Mouse (Mus musculus) limb, embryonic 10.5 days (tissue): ENCODE measurements at regions not wholly inside any gene's neighbourhood (a gene's known extent, or its start where the extent isn't known, plus 50 kb on each side); places are given as distances from the start of the nearest gene placed in this dataset.

ENCODE experiments used
- DNase-seq: peaks from one replicate; pipeline ENCODE4 v3.0.0-alpha.2; 2017; ENCODE audit warnings: low spot score
- H3K27ac ChIP-seq: fragments of 300-500 bp; sonication (generic); 2 replicates; pipeline ENCODE4 v1.5.1; 2016; ENCODE audit warnings: mild to moderate bottlenecking
- H3K27me3 ChIP-seq: fragments of 300-500 bp; sonication (generic); 2 replicates; pipeline ENCODE4 v1.6.1; 2016; ENCODE audit warnings: low read depth, mild to moderate bottlenecking; ENCODE audit not compliant: poor library complexity, severe bottlenecking
- H3K36me3 ChIP-seq: fragments of 300-500 bp; sonication (generic); 2 replicates; pipeline ENCODE4 v1.6.1; 2016; ENCODE audit warnings: mild to moderate bottlenecking, moderate library complexity
- H3K4me1 ChIP-seq: fragments of 300-500 bp; sonication (generic); 2 replicates; pipeline ENCODE4 v1.6.1; 2016
- H3K4me3 ChIP-seq: fragments of 300-500 bp; sonication (generic); 2 replicates; pipeline ENCODE4 v1.5.1; 2016; ENCODE audit warnings: mild to moderate bottlenecking, moderate library complexity
- H3K9me3 ChIP-seq: fragments of 300-500 bp; sonication (generic); replicated peaks from 2 replicates; pipeline ENCODE4 v1.6.1; 2016; ENCODE audit warnings: mild to moderate bottlenecking
- WGBS: fragments of 180-500 bp; shearing (Covaris S2); methylation state at CpG from one replicate; pipeline ENCODE4 v1.1.7; 2016; 5-methylcytosine and 5-hydroxymethylcytosine counted together

GRCm38 (mm10) chr1:77201321-77201917 lies 313.5 kb downstream of the Epha4 start:
- no peaks in the 10 kb centered on the region for H3K9me3 ChIP-seq
- DNase-seq: no peak
- H3K27me3 ChIP-seq: no peaks in the 10 kb centered on the region
- no peak overlapping the region for H3K4me3 ChIP-seq
- H3K36me3 ChIP-seq: no peaks in the 10 kb centered on the region
- 77% methylated on average over 3 of the region's 3 CpGs for WGBS
- peaks cover 3% of the 10 kb centered on the region; the same call in 1 of the 2 replicates for H3K4me1 ChIP-seq
- H3K27ac ChIP-seq: no peak overlapping the region

GRCm38 (mm10) chr1:77202948-77203347 lies 311.9 kb downstream of the Epha4 start:
- WGBS: 80% methylated on average over 4 of the region's 4 CpGs
- Histone ChIP-seq H3K27me3 (no peaks in the 10 kb centered on the region), H3K4me3 (no peak overlapping the region), H3K9me3 (no peaks in the 10 kb centered on the region), H3K27ac (no peak overlapping the region), H3K4me1 (peaks cover 3% of the 10 kb centered on the region; the same call in 1 of the 2 replicates), H3K36me3 (no peaks in the 10 kb centered on the region)
- DNase-seq: no peak

DNA sequence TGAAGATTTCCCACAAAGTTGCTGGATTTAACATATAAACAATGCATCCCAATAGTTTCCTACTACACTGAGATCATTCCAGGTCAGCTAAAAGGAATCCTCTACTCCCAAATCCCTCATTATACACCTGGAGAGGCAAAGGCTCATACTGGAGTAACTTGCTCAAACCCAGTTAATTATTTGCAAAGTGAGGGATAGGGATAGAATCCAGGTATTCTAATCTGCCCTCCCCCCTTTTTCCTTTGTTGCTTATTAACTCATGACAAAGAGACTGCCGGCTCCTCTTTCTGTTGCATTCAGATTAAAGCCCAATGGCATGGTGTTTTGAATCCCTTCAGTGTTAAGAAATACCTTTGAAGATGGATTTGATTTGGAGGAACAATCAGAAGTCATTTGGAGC lies 308.4 kb downstream of the Epha4 start:
- H3K36me3 ChIP-seq: no peaks in the 10 kb centered on the region
- no peak overlapping the region for H3K4me3 ChIP-seq
- H3K27me3 ChIP-seq: no peaks in the 10 kb centered on the region
- 92% methylated on average over 1 of the region's 1 CpGs for WGBS
- peaks cover 3% of the 10 kb centered on the region; the same call in 1 of the 2 replicates for H3K4me1 ChIP-seq
- no peak for DNase-seq
- H3K9me3 ChIP-seq: no peaks in the 10 kb centered on the region
- H3K27ac ChIP-seq: no peak overlapping the region

- 91% methylated on average over 3 of the region's 3 CpGs for WGBS
- no peak overlapping the region for H3K4me3 ChIP-seq
- no peaks in the 10 kb centered on the region for H3K27me3 ChIP-seq
- H3K27ac ChIP-seq: no peak overlapping the region
- H3K9me3 ChIP-seq: no peaks in the 10 kb centered on the region
- H3K4me1 ChIP-seq: no peaks in the 10 kb centered on the region
- no peak for DNase-seq
- no peaks in the 10 kb centered on the region for H3K36me3 ChIP-seq
Observed at GRCm38 (mm10) chr1:77209395-77209794, 305.5 kb downstream of the Epha4 start.

GRCm38 (mm10) chr1:77213462-77214098 lies 301.3 kb downstream of the Epha4 start:
- H3K4me3 ChIP-seq: no peak overlapping the region
- no peak for DNase-seq
- no peaks in the 10 kb centered on the region for H3K36me3 ChIP-seq
- no peaks in the 10 kb centered on the region for H3K27me3 ChIP-seq
- no peaks in the 10 kb centered on the region for H3K9me3 ChIP-seq
- no peaks in the 10 kb centered on the region for H3K4me1 ChIP-seq
- no peak overlapping the region for H3K27ac ChIP-seq
- WGBS: 70% methylated on average over 8 of the region's 8 CpGs

- H3K4me1 ChIP-seq: peaks cover 16% of the 10 kb centered on the region
- no peaks in the 10 kb centered on the region for H3K36me3 ChIP-seq
- peak overlapping the region; percentile 53 for H3K27ac ChIP-seq
- no peak overlapping the region for H3K4me3 ChIP-seq
- H3K27me3 ChIP-seq: no peaks in the 10 kb centered on the region
- no peak for DNase-seq
- H3K9me3 ChIP-seq: no peaks in the 10 kb centered on the region
- WGBS: 66% methylated on average over 3 of the region's 3 CpGs
Observed at GRCm38 (mm10) chr1:77219488-77220321, 295.2 kb downstream of the Epha4 start.

- H3K4me1 ChIP-seq: peaks cover 20% of the 10 kb centered on the region
- H3K4me3 ChIP-seq: no peak overlapping the region
- DNase-seq: no peak
- 78% methylated on average over 1 of the region's 1 CpGs for WGBS
- no peak overlapping the region for H3K27ac ChIP-seq
- H3K9me3 ChIP-seq: no peaks in the 10 kb centered on the region
- no peaks in the 10 kb centered on the region for H3K27me3 ChIP-seq
- H3K36me3 ChIP-seq: no peaks in the 10 kb centered on the region
Observed at GRCm38 (mm10) chr1:77220322-77220590, 294.6 kb downstream of the Epha4 start.

DNA sequence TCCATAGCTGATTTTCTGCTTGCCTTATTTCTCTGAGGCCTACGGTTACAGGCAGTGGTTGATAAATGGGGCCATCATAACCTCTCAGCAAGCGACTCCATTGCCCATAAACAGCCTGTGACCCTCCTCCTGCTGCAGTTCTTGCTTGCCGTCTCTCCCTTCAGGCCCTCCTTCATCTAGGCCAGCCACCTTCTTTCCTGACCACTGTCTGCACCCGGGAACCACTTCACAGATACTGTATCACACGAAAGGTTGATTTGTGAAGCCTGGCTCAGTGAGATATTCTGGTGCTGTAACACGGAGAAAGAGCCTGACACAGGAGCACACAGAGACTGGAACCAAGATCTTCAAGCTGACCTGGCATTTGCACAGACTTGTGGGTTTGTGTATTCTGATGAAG lies 294.1 kb downstream of the Epha4 start:
- Histone ChIP-seq H3K27ac (peak overlapping the region; percentile 37; the same call in 1 of the 2 replicates), H3K36me3 (no peaks in the 10 kb centered on the region), H3K9me3 (no peaks in the 10 kb centered on the region), H3K4me1 (peaks cover 20% of the 10 kb centered on the region), H3K4me3 (no peak overlapping the region), H3K27me3 (no peaks in the 10 kb centered on the region)
- 67% methylated on average over 6 of the region's 6 CpGs for WGBS
- no peak for DNase-seq

DNA sequence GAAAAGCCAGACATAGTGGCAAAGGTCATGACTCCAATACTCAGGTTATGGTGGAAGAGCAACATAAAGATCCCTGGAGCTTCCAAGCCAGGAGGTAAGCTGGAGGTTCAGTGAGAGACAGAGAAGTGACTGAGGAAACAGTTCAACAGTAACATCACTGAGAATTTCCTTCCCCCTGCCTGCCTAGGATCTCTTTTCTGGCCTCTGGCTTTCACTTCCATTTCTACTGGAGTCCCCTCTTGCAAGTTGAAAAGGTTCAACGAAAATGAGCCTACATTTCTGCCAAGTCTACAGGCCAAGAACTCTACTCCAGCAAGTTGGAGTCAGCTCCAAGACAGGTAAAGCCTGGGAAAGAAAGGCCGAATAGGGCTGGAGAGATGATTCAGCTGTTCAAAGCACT lies 293.0 kb downstream of the Epha4 start:
- WGBS: 95% methylated on average over 2 of the region's 2 CpGs
- no peaks in the 10 kb centered on the region for H3K36me3 ChIP-seq
- peaks cover 26% of the 10 kb centered on the region for H3K4me1 ChIP-seq
- no peaks in the 10 kb centered on the region for H3K9me3 ChIP-seq
- H3K4me3 ChIP-seq: no peak overlapping the region
- H3K27ac ChIP-seq: no peak overlapping the region
- DNase-seq: no peak
- no peaks in the 10 kb centered on the region for H3K27me3 ChIP-seq

DNA sequence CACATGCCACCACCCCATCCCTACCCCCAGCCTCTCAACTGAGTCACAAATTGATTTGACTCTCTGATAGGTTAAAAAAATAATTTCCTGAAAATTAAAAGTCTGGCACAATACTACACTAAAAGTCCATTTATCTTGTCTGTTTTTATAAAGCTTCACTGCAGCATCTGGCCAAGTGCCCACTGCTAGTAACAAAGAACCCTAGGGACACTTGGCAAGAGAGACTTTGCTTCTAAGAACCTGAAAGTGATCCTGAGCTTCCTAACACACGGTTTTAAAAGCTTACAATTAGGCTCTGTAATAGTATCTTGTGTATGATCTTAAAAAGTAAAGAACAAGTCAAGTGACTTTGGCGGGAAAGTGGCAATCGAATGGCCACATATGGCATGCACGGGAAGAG lies 288.3 kb downstream of the Epha4 start:
- H3K4me1 ChIP-seq: peaks cover 32% of the 10 kb centered on the region
- H3K9me3 ChIP-seq: no peaks in the 10 kb centered on the region
- no peak overlapping the region for H3K4me3 ChIP-seq
- no peaks in the 10 kb centered on the region for H3K27me3 ChIP-seq
- H3K27ac ChIP-seq: peak overlapping the region; percentile 68; the same call in 1 of the 2 replicates
- H3K36me3 ChIP-seq: no peaks in the 10 kb centered on the region
- 57% methylated on average over 4 of the region's 4 CpGs for WGBS
- DNase-seq: no peak

GRCm38 (mm10) chr1:77226991-77227515 lies 287.8 kb downstream of the Epha4 start:
- Histone ChIP-seq H3K27me3 (no peaks in the 10 kb centered on the region), H3K4me3 (peak overlapping the region; percentile 7; the same call in 1 of the 2 replicates), H3K9me3 (no peaks in the 10 kb centered on the region), H3K27ac (peak overlapping the region; percentile 68; the same call in 1 of the 2 replicates), H3K36me3 (no peaks in the 10 kb centered on the region), H3K4me1 (peaks cover 32% of the 10 kb centered on the region)
- 7% methylated on average over 12 of the region's 12 CpGs for WGBS
- peak; percentile 59 for DNase-seq

DNA sequence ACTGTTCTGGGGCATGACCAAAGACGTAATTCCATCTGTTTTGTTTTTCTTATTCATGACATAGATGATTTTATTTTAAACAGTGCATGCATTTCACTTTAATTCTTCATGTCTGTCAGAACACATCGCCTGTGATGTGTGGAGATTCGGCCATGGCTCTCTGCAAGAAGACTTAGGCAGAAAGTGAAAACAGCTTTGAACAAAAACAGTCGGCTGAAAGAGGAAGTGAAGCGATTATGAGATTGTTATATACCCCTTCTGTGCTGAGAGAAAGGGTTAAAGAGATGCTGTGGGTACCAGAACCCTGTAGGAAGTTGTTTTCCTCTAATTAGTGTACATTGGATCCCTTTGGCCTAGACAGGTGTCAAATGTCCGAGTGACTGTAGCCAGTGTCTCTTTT lies 287.1 kb downstream of the Epha4 start:
- Histone ChIP-seq H3K4me1 (peaks cover 32% of the 10 kb centered on the region), H3K36me3 (no peaks in the 10 kb centered on the region), H3K27ac (no peak overlapping the region), H3K9me3 (no peaks in the 10 kb centered on the region), H3K27me3 (no peaks in the 10 kb centered on the region), H3K4me3 (no peak overlapping the region)
- 53% methylated on average over 6 of the region's 6 CpGs for WGBS
- DNase-seq: no peak

DNA sequence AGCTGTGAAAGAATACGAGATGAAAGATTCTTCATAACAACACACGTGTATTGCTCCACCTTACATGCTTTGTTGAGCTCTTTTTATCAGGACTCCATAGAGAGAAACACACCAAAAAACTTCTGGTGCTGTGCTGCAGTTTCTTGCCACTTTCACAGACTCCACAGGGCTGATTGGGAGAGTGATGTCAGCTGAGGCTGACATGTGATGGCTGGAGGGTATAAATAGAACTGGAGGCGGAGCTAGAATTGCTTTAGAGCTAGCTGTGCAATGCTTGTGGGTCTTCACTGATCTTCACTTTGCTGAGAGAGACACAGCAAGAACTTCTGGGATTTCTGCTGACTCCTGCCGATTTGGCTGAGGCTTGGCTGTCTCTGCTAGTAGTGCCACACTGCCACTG lies 285.3 kb downstream of the Epha4 start:
- H3K4me1 ChIP-seq: peaks cover 32% of the 10 kb centered on the region
- H3K27me3 ChIP-seq: no peaks in the 10 kb centered on the region
- no peak overlapping the region for H3K27ac ChIP-seq
- no peaks in the 10 kb centered on the region for H3K36me3 ChIP-seq
- WGBS: 89% methylated on average over 4 of the region's 4 CpGs
- no peak for DNase-seq
- no peaks in the 10 kb centered on the region for H3K9me3 ChIP-seq
- H3K4me3 ChIP-seq: no peak overlapping the region
